Mouse (Mus musculus): ENCODE data around the gene Samd4b. TPM values are rescaled to one million over a fixed set of nuclear protein-coding genes. Genes with fewer than 3 reads are reported as not detected.

Samd4b gene
- polyA plus RNA-seq, 1 experiment from 2014 or later, result 33.6 TPM

DNA sequence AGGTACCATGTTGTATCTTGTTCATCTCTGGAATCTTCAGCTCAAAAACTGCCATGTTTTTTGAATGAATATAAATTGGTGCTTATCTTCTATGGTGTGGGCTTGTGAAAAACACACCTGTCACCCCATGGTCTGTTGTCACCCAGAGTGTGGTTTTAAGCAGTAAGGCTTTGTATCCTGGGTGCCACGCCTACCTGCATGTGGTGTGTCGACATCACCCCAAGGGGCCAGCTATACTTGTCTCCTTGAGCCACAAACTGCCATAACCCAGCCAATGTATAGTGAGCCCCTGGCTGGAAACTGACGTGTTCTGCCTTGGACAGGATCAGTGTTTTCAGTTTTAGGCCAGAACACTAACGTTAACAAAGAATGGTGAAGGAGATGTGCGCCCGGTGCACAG, 213.8 kb downstream of the Samd4b start:
- ATAC-seq (replicated peaks; ENCODE audit: low FRiP score), result no peak
- Histone ChIP-seq H3K4me2 (no peak overlapping the region), H3K36me3 (peaks cover 37% of the 10 kb centered on the region), H3K9me3 (replicated peaks) (no peaks in the 10 kb centered on the region), H3K9ac (no peak overlapping the region), H3K4me1 (peaks cover 54% of the 10 kb centered on the region), H3K4me3 (replicated peaks) (no peak overlapping the region), H3K27ac (no peak overlapping the region), H3K27me3 (no peaks in the 10 kb centered on the region)
- 84% methylated on average over 6 of the region's 6 CpGs for WGBS

DNA sequence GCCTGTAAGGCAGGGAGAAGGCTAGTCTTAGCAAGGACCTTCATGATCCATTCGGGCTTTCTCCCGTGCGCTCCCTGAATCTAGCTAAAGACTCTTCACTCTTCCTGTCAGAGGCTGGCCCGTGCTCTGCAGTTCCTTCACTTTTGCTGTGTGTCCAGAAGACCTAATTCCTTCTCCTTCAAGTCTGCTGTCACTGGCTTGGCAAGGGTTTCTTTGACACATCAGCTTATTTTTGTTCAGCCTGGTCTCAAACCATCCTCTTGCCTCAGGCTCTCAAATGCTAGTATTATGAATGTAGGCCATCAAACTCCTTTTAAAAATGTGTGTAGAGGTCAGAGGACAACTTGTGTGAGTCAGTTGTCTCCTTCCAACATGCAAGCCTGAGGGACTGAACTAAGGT, 214.3 kb downstream of the Samd4b start:
- H3K9me3 ChIP-seq (replicated peaks), result no peaks in the 10 kb centered on the region
- no peak for ATAC-seq (replicated peaks; ENCODE audit: low FRiP score)

DNA sequence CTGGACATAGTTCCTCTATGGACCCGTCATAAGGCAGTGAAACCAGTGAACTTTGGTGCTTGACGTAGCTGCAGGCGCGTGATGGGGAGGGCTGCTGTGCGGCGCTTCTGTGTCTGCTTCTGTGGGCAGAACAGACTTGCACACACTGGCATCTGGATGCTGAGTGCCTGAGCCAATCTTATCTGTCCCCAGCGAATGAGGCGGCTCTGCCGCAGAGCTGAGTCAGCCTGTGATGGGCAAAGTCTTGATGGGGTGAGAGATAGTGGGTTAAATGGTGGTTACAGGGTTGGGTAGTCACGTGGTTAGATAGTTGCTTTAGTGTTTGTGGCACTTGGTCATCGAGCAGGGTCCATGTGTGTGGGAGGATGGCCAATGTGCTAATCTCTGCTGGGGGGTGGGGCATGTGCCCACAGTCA, 215.0 kb downstream of the Samd4b start:
- ATAC-seq (replicated peaks; ENCODE audit: low FRiP score), result no peak
- 44% methylated on average over 11 of the region's 11 CpGs for WGBS

More for the DNA sequence above, 214.3 kb downstream of the Samd4b start:
- Histone ChIP-seq H3K9ac (no peak overlapping the region), H3K4me3 (replicated peaks) (no peak overlapping the region), H3K27ac (peak overlapping the region; percentile 100), H3K36me3 (peaks cover 32% of the 10 kb centered on the region), H3K4me2 (no peak overlapping the region), H3K27me3 (no peaks in the 10 kb centered on the region), H3K4me1 (peaks cover 55% of the 10 kb centered on the region)
- 75% methylated on average over 4 of the region's 4 CpGs for WGBS

DNA sequence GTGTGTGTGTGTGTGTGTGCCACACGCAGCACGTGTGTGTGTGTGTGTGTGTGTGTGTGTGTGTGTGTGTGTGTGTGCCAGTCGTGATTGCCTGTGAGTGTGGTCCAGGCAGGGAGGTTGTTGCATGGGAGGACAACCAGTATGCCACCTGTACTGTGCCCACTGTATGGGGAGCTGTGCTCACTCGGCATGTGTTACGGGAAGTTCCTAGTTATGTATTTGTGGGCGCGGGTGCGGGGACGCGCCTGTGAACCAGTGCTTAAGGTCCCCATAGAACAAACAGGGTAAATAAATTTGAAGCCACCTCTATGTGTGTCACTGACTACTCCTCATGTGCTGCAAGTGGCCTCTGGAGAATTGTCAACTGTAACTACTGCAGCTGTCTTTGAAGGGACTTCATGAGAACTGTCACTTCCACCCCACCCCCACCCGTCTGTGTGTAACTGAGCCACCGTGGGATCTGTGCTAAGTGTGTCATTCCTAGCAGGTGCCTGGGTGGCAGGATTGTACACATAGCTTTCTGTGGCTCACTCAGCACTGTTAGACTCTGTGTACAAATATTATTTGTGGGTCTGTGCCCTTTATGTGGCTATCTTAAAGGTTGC, 215.5 kb downstream of the Samd4b start:
- Histone ChIP-seq H3K9me3 (replicated peaks) (no peaks in the 10 kb centered on the region), H3K27ac (peak overlapping the region; percentile 100), H3K9ac (0 out of 2 replicates have a peak overlapping the region, but pooled peaks have one; percentile 5), H3K36me3 (peaks cover 23% of the 10 kb centered on the region), H3K4me2 (peak overlapping the region; percentile 70), H3K4me1 (peaks cover 67% of the 10 kb centered on the region), H3K4me3 (replicated peaks) (peak overlapping the region; percentile 39), H3K27me3 (no peaks in the 10 kb centered on the region)
- ATAC-seq (replicated peaks; ENCODE audit: low FRiP score), result peak; percentile 13; the same call in 1 of the 2 replicates
- 40% methylated on average over 10 of the region's 12 CpGs for WGBS

More for the DNA sequence above, 215.0 kb downstream of the Samd4b start:
- Histone ChIP-seq H3K4me1 (peaks cover 61% of the 10 kb centered on the region), H3K9ac (no peak overlapping the region), H3K36me3 (peaks cover 26% of the 10 kb centered on the region), H3K27ac (peak overlapping the region; percentile 100), H3K9me3 (replicated peaks) (no peaks in the 10 kb centered on the region), H3K4me2 (peak overlapping the region; percentile 70), H3K4me3 (replicated peaks) (peak overlapping the region; percentile 39), H3K27me3 (no peaks in the 10 kb centered on the region)

DNA sequence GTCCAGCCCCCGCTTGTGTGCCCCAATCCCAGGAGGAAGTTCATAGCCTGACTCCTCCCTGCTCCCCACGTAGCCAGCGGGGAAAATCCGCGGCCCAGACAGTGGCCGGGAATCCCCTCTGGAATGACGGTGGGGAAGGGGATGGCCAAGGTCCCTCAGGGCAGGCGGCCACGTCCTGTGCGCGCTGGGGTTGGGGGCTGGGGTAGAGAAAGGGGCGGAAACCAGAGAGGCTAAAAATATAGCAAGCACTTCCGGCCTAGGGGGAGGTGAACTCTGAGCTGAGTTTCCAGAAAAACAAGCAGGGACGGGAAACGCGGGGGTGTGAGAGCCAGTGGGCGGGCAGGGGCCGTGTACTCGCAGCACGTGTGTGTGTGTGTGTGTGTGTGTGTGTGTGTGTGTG, 216.0 kb downstream of the Samd4b start:
- 1% methylated on average over 20 of the region's 20 CpGs for WGBS

DNA sequence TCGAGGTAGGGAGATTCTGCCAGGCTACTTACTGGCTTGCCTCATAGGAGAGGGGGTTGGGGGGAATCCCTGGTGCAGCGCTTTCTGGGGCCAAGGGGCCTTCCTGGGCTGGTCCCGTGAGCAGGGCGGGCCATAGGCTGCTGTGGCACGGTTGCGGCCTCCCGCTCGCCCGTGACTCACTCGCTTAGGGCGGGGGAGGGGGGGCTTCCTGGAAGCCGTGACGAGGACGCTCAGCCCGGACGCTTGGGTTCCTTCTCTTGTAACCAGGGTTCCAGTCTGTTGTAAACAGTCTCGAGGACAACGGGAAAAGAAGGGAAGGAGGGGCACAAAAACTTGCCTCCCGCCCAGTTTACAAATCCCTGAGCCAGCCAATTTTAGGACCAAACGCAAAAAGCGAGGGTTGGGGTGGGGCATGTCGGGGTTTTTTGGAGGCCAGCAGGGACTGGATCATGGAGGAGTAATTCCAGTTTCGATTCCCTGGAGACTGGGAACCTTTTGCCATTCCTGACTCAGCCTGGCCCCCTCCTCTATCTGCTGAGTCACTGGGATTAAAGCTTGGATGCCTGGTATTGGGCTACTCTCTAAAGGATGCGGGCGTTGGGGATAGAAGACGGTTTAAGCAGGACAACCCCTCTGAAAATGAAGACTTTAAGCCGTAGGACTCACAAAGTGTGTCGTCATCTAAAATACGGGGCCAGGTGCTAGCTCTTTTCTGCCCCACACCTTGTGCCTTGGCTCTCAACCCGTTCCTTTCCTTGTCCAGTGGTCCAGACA, 216.7 kb downstream of the Samd4b start:
- Histone ChIP-seq H3K27ac (peak overlapping the region; percentile 100), H3K36me3 (peaks cover 17% of the 10 kb centered on the region; the same call in 1 of the 2 replicates), H3K4me2 (peak overlapping the region; percentile 70), H3K9me3 (replicated peaks) (no peaks in the 10 kb centered on the region), H3K4me1 (peaks cover 76% of the 10 kb centered on the region), H3K9ac (peak overlapping the region; percentile 48), H3K27me3 (no peaks in the 10 kb centered on the region), H3K4me3 (replicated peaks) (peak overlapping the region; percentile 39)
- ATAC-seq (replicated peaks; ENCODE audit: low FRiP score), result no peak; the same call in 1 of the 2 replicates
- 5% methylated on average over 30 of the region's 30 CpGs for WGBS

More for the DNA sequence above, 216.0 kb downstream of the Samd4b start:
- Histone ChIP-seq H3K36me3 (peaks cover 19% of the 10 kb centered on the region; the same call in 1 of the 2 replicates), H3K4me1 (peaks cover 72% of the 10 kb centered on the region), H3K4me2 (peak overlapping the region; percentile 70), H3K9ac (peak overlapping the region; percentile 48), H3K27me3 (no peaks in the 10 kb centered on the region), H3K9me3 (replicated peaks) (no peaks in the 10 kb centered on the region), H3K27ac (peak overlapping the region; percentile 100), H3K4me3 (replicated peaks) (peak overlapping the region; percentile 39)
- peak; percentile 73 for ATAC-seq (replicated peaks; ENCODE audit: low FRiP score)

DNA sequence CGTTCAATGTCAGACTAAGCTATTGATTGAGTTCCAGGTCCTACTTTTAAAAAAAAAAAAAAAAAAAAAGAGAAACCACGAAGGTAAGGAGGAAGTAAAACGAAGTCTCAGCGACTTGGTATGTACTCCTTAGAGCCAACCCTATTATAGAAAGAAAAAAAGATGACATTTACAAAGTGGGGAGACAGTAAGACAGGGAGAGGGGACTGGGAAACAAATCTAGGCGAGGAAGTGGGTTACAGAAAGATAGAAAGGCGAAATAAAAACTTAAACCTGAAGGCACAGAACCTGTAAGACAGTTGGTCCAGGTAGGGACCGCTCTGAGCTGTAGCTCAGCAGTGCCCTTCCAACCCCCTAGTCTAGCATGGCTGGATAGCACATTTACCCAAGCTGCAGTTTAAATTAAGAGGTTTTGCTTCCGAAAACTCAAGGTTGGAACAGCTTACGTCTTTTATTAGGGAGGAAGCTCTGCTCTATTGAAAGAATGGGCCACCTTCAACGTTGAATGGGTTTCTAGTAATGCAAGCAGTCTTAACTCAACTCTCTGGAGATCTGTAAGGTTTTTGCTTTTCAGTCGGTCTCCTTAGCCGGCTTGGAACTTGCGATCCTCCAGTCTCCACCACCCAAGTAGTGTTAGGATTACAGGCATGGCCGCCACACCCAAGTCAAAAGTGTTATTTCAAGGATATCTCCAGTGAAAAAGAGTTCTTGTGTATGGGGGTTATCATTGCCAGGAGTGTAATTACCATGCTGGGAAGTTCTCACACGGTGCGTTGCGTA, 217.5 kb downstream of the Samd4b start, which contains the start of gene Zfp36:
Zfp36 (minus strand) TSS at position 17 of the 780 bp plus-strand sequence.
- H3K27me3 ChIP-seq, result no peaks in the 10 kb centered on the region
- peaks cover 9% of the 10 kb centered on the region; the same call in 1 of the 2 replicates for H3K36me3 ChIP-seq
- H3K4me3 ChIP-seq (replicated peaks), result peak within 1 kb of the TSS; percentile 75
- no peak for ATAC-seq (replicated peaks; ENCODE audit: low FRiP score)
- peak within 1 kb of the TSS; percentile 89 for H3K9ac ChIP-seq
- H3K27ac ChIP-seq, result peak within 1 kb of the TSS; percentile 100
- peaks cover 77% of the 10 kb centered on the region for H3K4me1 ChIP-seq
- WGBS, result 54% methylated on average over 17 of the region's 17 CpGs
- no peaks in the 10 kb centered on the region for H3K9me3 ChIP-seq (replicated peaks)
- peak within 1 kb of the TSS; percentile 88 for H3K4me2 ChIP-seq

DNA sequence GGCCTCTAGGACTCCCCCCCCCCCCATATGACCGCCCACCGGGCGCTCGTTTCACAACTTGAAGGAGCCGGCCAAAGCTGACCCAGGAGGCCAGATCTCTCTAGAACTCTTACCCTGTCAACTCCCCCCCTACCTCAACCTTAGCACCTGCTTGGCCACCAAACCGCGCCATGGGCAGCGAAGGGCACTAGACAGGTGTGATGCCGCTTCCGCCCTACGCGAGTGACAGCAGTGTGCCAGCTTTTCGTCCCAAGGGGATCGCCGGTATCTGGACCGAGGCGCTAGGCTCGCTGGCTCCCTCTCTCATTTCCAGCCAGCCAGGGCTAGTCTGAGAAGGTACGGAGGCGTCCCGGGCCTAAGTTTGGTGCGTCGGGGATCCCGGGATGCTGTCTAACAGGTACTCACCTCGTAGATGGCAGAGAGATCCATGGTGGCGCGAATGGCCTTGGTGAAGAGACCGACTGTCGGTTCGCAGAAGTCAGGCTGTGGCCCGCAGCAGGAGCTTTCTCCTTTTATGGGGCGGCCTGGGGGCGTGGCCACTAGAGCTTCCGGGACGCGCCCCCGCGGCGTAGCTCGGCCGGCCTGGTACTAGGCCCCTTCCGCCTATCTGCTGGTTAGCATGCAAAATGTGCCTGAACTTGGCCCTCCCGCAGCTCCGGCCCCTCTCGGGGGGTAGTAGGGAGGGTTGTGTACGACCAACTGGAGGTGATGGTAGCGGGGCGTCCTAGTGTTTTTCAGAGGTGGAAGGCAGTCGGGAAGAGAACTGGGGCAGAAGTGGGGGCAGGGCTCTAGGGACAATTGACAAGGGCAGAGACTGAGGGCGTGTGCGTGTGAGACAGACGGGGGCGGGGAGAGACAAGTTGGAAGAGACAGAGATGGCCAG, 218.9 kb downstream of the Samd4b start:
- H3K4me3 ChIP-seq (replicated peaks), result peak overlapping the region; percentile 75
- WGBS, result under 1% methylated on average over 53 of the region's 53 CpGs
- no peaks in the 10 kb centered on the region for H3K9me3 ChIP-seq (replicated peaks)
- peak overlapping the region; percentile 88 for H3K4me2 ChIP-seq
- no peaks in the 10 kb centered on the region for H3K27me3 ChIP-seq
- H3K27ac ChIP-seq, result peak overlapping the region; percentile 100
- 0 out of 2 replicates have a peak, but pooled peaks cover 3% of the 10 kb centered on the region for H3K36me3 ChIP-seq
- H3K4me1 ChIP-seq, result peaks cover 90% of the 10 kb centered on the region
- peak overlapping the region; percentile 89 for H3K9ac ChIP-seq
- peak; percentile 37 for ATAC-seq (replicated peaks; ENCODE audit: low FRiP score)

DNA sequence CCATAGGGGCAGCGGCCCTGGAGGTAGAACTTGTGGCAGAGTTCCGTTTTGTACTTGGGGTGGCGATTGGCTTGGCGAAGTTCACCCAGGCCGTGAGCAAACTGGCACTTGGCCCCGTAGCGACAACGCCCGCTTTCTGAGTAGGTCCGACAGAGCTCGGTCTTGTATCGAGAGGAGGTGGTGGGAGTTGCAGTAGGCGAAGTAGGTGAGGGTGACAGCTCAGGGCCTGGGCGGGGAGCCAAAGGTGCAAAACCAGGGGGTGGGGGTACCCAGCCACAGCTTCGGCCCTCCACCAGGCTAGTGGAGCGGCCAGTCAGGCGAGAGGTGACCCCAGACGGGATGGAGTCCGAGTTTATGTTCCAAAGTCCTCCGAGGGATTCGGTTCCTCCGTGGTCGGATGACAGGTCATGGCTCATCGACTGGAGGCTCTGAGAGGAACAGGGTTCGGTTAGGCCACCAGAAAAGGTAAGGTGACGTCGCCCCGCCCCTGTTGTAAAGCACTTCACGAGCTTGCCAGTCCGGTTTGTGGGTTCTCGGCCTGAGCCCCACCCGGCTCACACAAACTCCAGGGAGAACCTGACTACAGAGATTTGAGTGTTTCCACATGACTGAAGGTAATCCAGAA, 219.8 kb downstream of the Samd4b start:
- no peaks in the 10 kb centered on the region for H3K27me3 ChIP-seq
- WGBS, result 13% methylated on average over 32 of the region's 32 CpGs
- H3K36me3 ChIP-seq, result 0 out of 2 replicates have a peak, but pooled peaks cover 3% of the 10 kb centered on the region
- no peak for ATAC-seq (replicated peaks; ENCODE audit: low FRiP score)
- no peaks in the 10 kb centered on the region for H3K9me3 ChIP-seq (replicated peaks)
- peaks cover 91% of the 10 kb centered on the region for H3K4me1 ChIP-seq
- H3K4me3 ChIP-seq (replicated peaks), result peak overlapping the region; percentile 75
- peak overlapping the region; percentile 89 for H3K9ac ChIP-seq
- peak overlapping the region; percentile 88 for H3K4me2 ChIP-seq
- peak overlapping the region; percentile 100 for H3K27ac ChIP-seq

DNA sequence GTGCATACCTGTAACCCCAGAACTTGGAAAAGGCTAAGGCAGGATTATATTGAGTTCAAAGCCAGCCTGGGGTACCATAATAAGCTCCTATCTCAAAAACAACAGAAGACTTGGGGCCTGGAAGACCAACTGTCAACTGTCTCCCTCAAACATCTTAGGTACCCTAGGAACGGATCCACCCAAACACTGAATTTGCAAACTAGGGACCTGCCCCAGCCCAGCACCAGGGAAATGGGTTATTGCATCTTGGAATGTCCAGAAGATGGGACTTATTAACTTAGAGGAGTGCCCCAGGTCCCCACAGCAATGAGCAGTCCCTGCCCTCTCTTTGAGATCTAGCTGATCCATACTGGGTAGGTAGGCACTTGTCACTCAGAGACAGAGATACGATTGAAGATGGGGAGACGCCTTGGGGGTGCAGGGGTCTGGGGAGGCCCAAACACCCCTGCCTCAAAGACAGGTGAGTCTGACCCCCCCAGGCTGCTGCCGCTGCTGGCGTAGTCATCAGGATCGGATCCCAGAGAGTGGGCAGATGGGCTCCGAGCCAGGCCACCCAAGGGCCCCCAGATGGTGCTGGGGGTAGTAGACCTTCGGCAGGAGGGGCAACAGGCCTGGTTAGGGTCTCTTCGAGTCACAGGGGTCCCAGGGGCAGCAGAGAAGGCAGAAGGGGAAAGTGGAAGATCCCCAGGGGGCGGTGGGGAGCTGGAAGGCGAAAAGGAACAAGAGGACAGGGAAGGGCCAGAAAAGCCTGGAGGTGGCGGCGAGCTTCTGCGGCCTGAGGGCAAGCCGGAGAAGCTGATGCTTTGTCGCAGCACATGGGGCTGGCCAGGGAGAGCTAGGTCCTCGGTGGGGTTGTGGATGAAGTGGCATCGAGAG, 220.5 kb downstream of the Samd4b start:
- H3K4me3 ChIP-seq (replicated peaks), result peak overlapping the region; percentile 75
- peak overlapping the region; percentile 88 for H3K4me2 ChIP-seq
- 59% methylated on average over 18 of the region's 18 CpGs for WGBS
- peak overlapping the region; percentile 100 for H3K27ac ChIP-seq
- H3K36me3 ChIP-seq, result 0 out of 2 replicates have a peak, but pooled peaks cover 3% of the 10 kb centered on the region
- no peaks in the 10 kb centered on the region for H3K27me3 ChIP-seq
- H3K4me1 ChIP-seq, result peaks cover 83% of the 10 kb centered on the region
- H3K9ac ChIP-seq, result peak overlapping the region; percentile 89
- H3K9me3 ChIP-seq (replicated peaks), result no peaks in the 10 kb centered on the region
- ATAC-seq (replicated peaks; ENCODE audit: low FRiP score), result no peak

All from kidney, embryonic 15.5 days (tissue).